Mouse (Mus musculus): ENCODE measurements at regions not wholly inside any gene's neighbourhood (a gene's known extent, or its start where the extent isn't known, plus 50 kb on each side); places are given as distances from the start of the nearest gene placed in this dataset.

GRCm38 (mm10) chr11:40572953-40573757, 121.8 kb downstream of the Mat2b start:
- no peak for ATAC-seq (ENCODE audit: insufficient read depth, low FRiP score)
- no peaks in the 10 kb centered on the region for H3K27me3 ChIP-seq (ENCODE audit: control insufficient read depth, insufficient read depth, low read length)
- no peak overlapping the region for H3K4me3 ChIP-seq (replicated peaks; ENCODE audit: low read length)
- no peaks in the 10 kb centered on the region for H3K9me3 ChIP-seq (replicated peaks; ENCODE audit: control insufficient read depth, low read length)
- no peaks in the 10 kb centered on the region for H3K36me3 ChIP-seq (ENCODE audit: control insufficient read depth, insufficient read depth, low read length)
- no peak overlapping the region for H3K9ac ChIP-seq (ENCODE audit: low read length)
- no peak overlapping the region for H3K4me2 ChIP-seq (ENCODE audit: low read depth, low read length)
- WGBS, result 29% methylated on average over 12 of the region's 12 CpGs
- H3K4me1 ChIP-seq (ENCODE audit: control insufficient read depth, insufficient read depth, low read length), result no peaks in the 10 kb centered on the region
- no peak overlapping the region for H3K27ac ChIP-seq (ENCODE audit: low read length)

- Histone ChIP-seq H3K9me3 (replicated peaks; ENCODE audit: control insufficient read depth, low read length) (no peaks in the 10 kb centered on the region), H3K4me1 (ENCODE audit: control insufficient read depth, insufficient read depth, low read length) (no peaks in the 10 kb centered on the region), H3K27me3 (ENCODE audit: control insufficient read depth, insufficient read depth, low read length) (no peaks in the 10 kb centered on the region), H3K4me2 (ENCODE audit: low read depth, low read length) (no peak overlapping the region), H3K4me3 (replicated peaks; ENCODE audit: low read length) (no peak overlapping the region), H3K27ac (ENCODE audit: low read length) (no peak overlapping the region), H3K9ac (ENCODE audit: low read length) (no peak overlapping the region), H3K36me3 (ENCODE audit: control insufficient read depth, insufficient read depth, low read length) (no peaks in the 10 kb centered on the region)
- ATAC-seq (ENCODE audit: insufficient read depth, low FRiP score), result no peak
- WGBS, result 84% methylated on average over 6 of the region's 6 CpGs
Measured at GRCm38 (mm10) chr11:40562866-40563265, 132.1 kb downstream of the Mat2b start.

- H3K9ac ChIP-seq (ENCODE audit: low read length), result no peak overlapping the region
- H3K4me3 ChIP-seq (replicated peaks; ENCODE audit: low read length), result no peak overlapping the region
- H3K9me3 ChIP-seq (replicated peaks; ENCODE audit: control insufficient read depth, low read length), result no peaks in the 10 kb centered on the region
- 89% methylated on average over 2 of the region's 2 CpGs for WGBS
- no peaks in the 10 kb centered on the region for H3K36me3 ChIP-seq (ENCODE audit: control insufficient read depth, insufficient read depth, low read length)
- H3K27me3 ChIP-seq (ENCODE audit: control insufficient read depth, insufficient read depth, low read length), result no peaks in the 10 kb centered on the region
- no peak overlapping the region for H3K27ac ChIP-seq (ENCODE audit: low read length)
- H3K4me2 ChIP-seq (ENCODE audit: low read depth, low read length), result no peak overlapping the region
- no peak for ATAC-seq (ENCODE audit: insufficient read depth, low FRiP score)
- no peaks in the 10 kb centered on the region for H3K4me1 ChIP-seq (ENCODE audit: control insufficient read depth, insufficient read depth, low read length)
Measured at GRCm38 (mm10) chr11:40561983-40562382, 133.0 kb downstream of the Mat2b start.

GRCm38 (mm10) chr11:40561400-40561799, 133.6 kb downstream of the Mat2b start:
- H3K9ac ChIP-seq (ENCODE audit: low read length), result no peak overlapping the region
- H3K4me2 ChIP-seq (ENCODE audit: low read depth, low read length), result no peak overlapping the region
- no peaks in the 10 kb centered on the region for H3K4me1 ChIP-seq (ENCODE audit: control insufficient read depth, insufficient read depth, low read length)
- no peaks in the 10 kb centered on the region for H3K27me3 ChIP-seq (ENCODE audit: control insufficient read depth, insufficient read depth, low read length)
- ATAC-seq (ENCODE audit: insufficient read depth, low FRiP score), result no peak
- WGBS, result 70% methylated on average over 2 of the region's 2 CpGs
- no peak overlapping the region for H3K4me3 ChIP-seq (replicated peaks; ENCODE audit: low read length)
- no peak overlapping the region for H3K27ac ChIP-seq (ENCODE audit: low read length)
- no peaks in the 10 kb centered on the region for H3K9me3 ChIP-seq (replicated peaks; ENCODE audit: control insufficient read depth, low read length)
- H3K36me3 ChIP-seq (ENCODE audit: control insufficient read depth, insufficient read depth, low read length), result no peaks in the 10 kb centered on the region

- Histone ChIP-seq H3K9me3 (replicated peaks; ENCODE audit: control insufficient read depth, low read length) (no peaks in the 10 kb centered on the region), H3K4me1 (ENCODE audit: control insufficient read depth, insufficient read depth, low read length) (no peaks in the 10 kb centered on the region), H3K9ac (ENCODE audit: low read length) (no peak overlapping the region), H3K27ac (ENCODE audit: low read length) (no peak overlapping the region), H3K36me3 (ENCODE audit: control insufficient read depth, insufficient read depth, low read length) (no peaks in the 10 kb centered on the region), H3K4me2 (ENCODE audit: low read depth, low read length) (no peak overlapping the region), H3K4me3 (replicated peaks; ENCODE audit: low read length) (no peak overlapping the region), H3K27me3 (ENCODE audit: control insufficient read depth, insufficient read depth, low read length) (no peaks in the 10 kb centered on the region)
- WGBS, result 48% methylated on average over 2 of the region's 2 CpGs
- ATAC-seq (ENCODE audit: insufficient read depth, low FRiP score), result no peak
Measured at GRCm38 (mm10) chr11:40558486-40558885, 136.5 kb downstream of the Mat2b start.

GRCm38 (mm10) chr11:40554867-40555794, 139.9 kb downstream of the Mat2b start:
- H3K4me3 ChIP-seq (replicated peaks; ENCODE audit: low read length), result no peak overlapping the region
- no peak overlapping the region for H3K27ac ChIP-seq (ENCODE audit: low read length)
- ATAC-seq (ENCODE audit: insufficient read depth, low FRiP score), result no peak
- WGBS, result 59% methylated on average over 11 of the region's 11 CpGs
- no peaks in the 10 kb centered on the region for H3K27me3 ChIP-seq (ENCODE audit: control insufficient read depth, insufficient read depth, low read length)
- H3K9me3 ChIP-seq (replicated peaks; ENCODE audit: control insufficient read depth, low read length), result no peaks in the 10 kb centered on the region
- no peaks in the 10 kb centered on the region for H3K4me1 ChIP-seq (ENCODE audit: control insufficient read depth, insufficient read depth, low read length)
- H3K4me2 ChIP-seq (ENCODE audit: low read depth, low read length), result no peak overlapping the region
- no peaks in the 10 kb centered on the region for H3K36me3 ChIP-seq (ENCODE audit: control insufficient read depth, insufficient read depth, low read length)
- H3K9ac ChIP-seq (ENCODE audit: low read length), result no peak overlapping the region

GRCm38 (mm10) chr11:40552054-40552453, 142.9 kb downstream of the Mat2b start:
- Histone ChIP-seq H3K4me2 (ENCODE audit: low read depth, low read length) (no peak overlapping the region), H3K4me1 (ENCODE audit: control insufficient read depth, insufficient read depth, low read length) (no peaks in the 10 kb centered on the region), H3K9me3 (replicated peaks; ENCODE audit: control insufficient read depth, low read length) (no peaks in the 10 kb centered on the region), H3K36me3 (ENCODE audit: control insufficient read depth, insufficient read depth, low read length) (no peaks in the 10 kb centered on the region), H3K27me3 (ENCODE audit: control insufficient read depth, insufficient read depth, low read length) (no peaks in the 10 kb centered on the region), H3K4me3 (replicated peaks; ENCODE audit: low read length) (no peak overlapping the region), H3K9ac (ENCODE audit: low read length) (no peak overlapping the region), H3K27ac (ENCODE audit: low read length) (no peak overlapping the region)
- ATAC-seq (ENCODE audit: insufficient read depth, low FRiP score), result no peak
- WGBS, result 55% methylated on average over 2 of the region's 2 CpGs

GRCm38 (mm10) chr11:40546596-40546995, 148.4 kb downstream of the Mat2b start:
- ATAC-seq (ENCODE audit: insufficient read depth, low FRiP score), result no peak
- H3K36me3 ChIP-seq (ENCODE audit: control insufficient read depth, insufficient read depth, low read length), result no peaks in the 10 kb centered on the region
- H3K27me3 ChIP-seq (ENCODE audit: control insufficient read depth, insufficient read depth, low read length), result no peaks in the 10 kb centered on the region
- WGBS, result 76% methylated on average over 2 of the region's 2 CpGs
- no peak overlapping the region for H3K27ac ChIP-seq (ENCODE audit: low read length)
- no peak overlapping the region for H3K4me2 ChIP-seq (ENCODE audit: low read depth, low read length)
- no peaks in the 10 kb centered on the region for H3K4me1 ChIP-seq (ENCODE audit: control insufficient read depth, insufficient read depth, low read length)
- no peaks in the 10 kb centered on the region for H3K9me3 ChIP-seq (replicated peaks; ENCODE audit: control insufficient read depth, low read length)
- H3K4me3 ChIP-seq (replicated peaks; ENCODE audit: low read length), result no peak overlapping the region
- H3K9ac ChIP-seq (ENCODE audit: low read length), result no peak overlapping the region

- H3K27ac ChIP-seq (ENCODE audit: low read length), result no peak overlapping the region
Measured at GRCm38 (mm10) chr11:40545537-40545936, 149.5 kb downstream of the Mat2b start.

More at GRCm38 (mm10) chr11:40545537-40545936, 149.5 kb downstream of the Mat2b start:
- Histone ChIP-seq H3K36me3 (ENCODE audit: control insufficient read depth, insufficient read depth, low read length) (no peaks in the 10 kb centered on the region), H3K9me3 (replicated peaks; ENCODE audit: control insufficient read depth, low read length) (no peaks in the 10 kb centered on the region), H3K9ac (ENCODE audit: low read length) (no peak overlapping the region), H3K4me3 (replicated peaks; ENCODE audit: low read length) (no peak overlapping the region), H3K4me1 (ENCODE audit: control insufficient read depth, insufficient read depth, low read length) (no peaks in the 10 kb centered on the region), H3K27me3 (ENCODE audit: control insufficient read depth, insufficient read depth, low read length) (no peaks in the 10 kb centered on the region), H3K4me2 (ENCODE audit: low read depth, low read length) (no peak overlapping the region)
- WGBS, result 82% methylated on average over 1 of the region's 1 CpGs
- ATAC-seq (ENCODE audit: insufficient read depth, low FRiP score), result no peak
